Mouse (Mus musculus) spleen, postnatal 14 days (tissue): ENCODE results near the gene Fignl2.

Experiments
- DNase-seq, 2 experiments: peaks; one replicate each; pipeline ENCODE4 v3.0.0; 2021 to 2022; ENCODE audit warnings: low spot score in 2 of 2

Fignl2 gene

DNA sequence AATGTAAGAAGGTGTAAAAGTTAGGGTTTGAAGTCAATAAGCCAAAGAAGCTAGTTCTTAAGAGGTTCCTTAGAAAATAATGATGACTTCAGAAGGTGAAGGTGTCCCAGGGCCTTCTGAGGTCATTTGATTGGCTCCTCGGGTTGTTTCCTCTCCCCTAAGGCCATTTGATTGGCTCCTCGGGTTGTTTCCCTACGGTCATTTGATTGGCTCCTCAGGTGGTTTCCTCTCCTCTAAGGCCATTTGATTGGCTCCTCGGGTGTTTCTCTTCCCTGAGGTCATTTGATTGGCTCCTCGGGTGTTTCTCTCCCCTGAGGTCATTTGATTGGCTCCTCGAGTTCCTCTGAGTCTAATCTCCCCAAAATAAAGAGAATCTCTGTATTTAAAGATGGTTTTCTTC is 67.0 kb downstream of the Fignl2 start:
- no peak for DNase-seq

GRCm38 (mm10) chr15:101008386-101009010 is 69.9 kb downstream of the Fignl2 start:
- DNase-seq, result no peak

DNA sequence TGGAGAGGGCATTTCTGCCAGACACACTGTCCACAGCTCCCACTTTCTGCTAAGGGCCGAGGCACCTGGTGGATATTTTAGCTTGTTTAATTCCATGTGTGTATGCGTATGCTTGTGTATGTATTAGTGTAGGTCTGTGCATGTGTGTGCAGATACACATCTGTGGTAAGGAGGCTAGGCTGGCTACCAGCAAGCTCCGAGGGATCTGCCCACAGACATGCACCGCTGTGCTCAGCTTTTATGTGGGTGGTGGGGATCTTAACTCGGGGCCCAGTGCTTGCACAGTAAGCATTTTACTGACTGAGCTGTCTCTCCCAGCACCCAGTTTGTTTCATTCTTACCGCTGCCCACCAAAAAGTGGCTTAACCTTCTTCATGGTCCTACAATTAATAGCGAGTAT is 71.1 kb downstream of the Fignl2 start:
- no peak for DNase-seq

DNA sequence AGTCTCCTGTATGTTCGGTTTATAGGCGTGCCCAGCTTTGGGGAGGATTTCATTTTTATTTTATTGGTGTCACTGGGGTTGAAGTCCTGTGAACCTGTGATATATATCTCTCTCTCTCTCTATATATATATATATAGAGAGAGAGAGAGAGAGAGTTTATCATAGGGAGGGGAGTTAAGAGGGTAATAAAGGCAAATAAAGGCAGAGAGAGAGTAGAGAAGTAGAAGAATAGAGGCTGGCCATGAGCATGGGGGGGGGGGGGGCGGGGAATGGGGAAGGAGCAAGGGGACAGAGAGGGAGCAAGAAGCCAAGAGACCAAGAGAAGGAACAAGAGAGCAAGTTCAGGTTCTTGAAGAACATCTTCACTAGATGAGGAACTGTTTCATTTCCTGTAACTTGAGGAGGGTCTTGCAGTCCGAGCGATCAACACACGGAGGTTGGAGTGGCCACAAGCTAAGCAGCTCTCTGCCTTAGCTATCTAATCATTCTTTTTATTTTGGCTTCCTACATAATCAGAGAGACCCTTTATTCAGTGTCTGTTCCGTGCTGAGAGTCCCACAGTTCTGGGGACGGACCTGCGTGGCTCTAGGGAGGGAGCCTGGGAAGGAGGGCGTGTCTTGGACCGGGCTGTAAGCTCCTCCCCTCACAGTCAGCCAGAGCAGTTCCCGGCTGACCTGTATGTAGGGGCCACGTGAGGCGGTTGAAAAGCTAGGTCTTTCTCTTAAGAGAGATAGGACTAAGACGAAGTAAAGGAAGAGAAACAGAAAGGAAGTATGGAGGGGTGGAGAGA is 71.9 kb downstream of the Fignl2 start:
- DNase-seq, result no peak

- no peak for DNase-seq
These were observed 72.7 kb downstream of the Fignl2 start for GRCm38 (mm10) chr15:101005717-101006116.

- no peak for DNase-seq
These were observed 73.8 kb downstream of the Fignl2 start for GRCm38 (mm10) chr15:101004538-101004937.

DNA sequence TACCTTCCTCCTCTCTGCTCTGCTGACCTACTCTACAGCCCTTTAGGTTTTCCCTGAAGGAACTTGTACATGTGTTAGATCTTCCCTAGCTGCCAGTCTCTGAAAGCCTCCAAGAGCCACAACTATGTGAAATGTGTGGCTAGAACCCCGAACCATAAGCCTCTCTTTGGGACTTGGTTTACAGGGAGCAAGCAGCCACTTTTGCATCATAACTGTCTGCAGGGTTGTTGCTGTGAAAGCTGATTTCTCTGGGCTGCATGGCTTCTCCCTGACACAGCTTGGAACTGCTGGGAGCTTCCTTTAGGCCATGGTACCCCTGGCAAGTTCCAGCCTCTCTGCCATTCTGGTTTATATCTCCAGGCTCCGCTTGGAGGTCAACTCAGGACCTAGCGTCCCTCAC is 75.9 kb downstream of the Fignl2 start:
- no peak for DNase-seq

GRCm38 (mm10) chr15:101001685-101002084 is 76.7 kb downstream of the Fignl2 start:
- DNase-seq, result no peak
